Mouse (Mus musculus) liver, embryonic 14.5 days (tissue): ENCODE measurements around the gene Fam19a3.

Source experiments
- CTCF ChIP-seq: IDR thresholded peaks from 2 replicates; pipeline ENCODE4 v1.5.1; 2016; ENCODE audit warnings: antibody characterized with exemption, low read depth, control low read depth
- EP300 ChIP-seq: IDR thresholded peaks from 2 replicates; pipeline ENCODE4 v1.6.1; 2016; ENCODE audit warnings: antibody characterized with exemption, low read depth

- TF ChIP-seq CTCF (0 out of 2 replicates have a peak, but pooled peaks have one; percentile 15), EP300 (no peak)
Measured at GRCm38 (mm10) chr3:104816130-104816529, 34.5 kb upstream of the Fam19a3 start.
